1 mouse cellular context compared by ENCODE assay signal in the genomic region with DNA sequence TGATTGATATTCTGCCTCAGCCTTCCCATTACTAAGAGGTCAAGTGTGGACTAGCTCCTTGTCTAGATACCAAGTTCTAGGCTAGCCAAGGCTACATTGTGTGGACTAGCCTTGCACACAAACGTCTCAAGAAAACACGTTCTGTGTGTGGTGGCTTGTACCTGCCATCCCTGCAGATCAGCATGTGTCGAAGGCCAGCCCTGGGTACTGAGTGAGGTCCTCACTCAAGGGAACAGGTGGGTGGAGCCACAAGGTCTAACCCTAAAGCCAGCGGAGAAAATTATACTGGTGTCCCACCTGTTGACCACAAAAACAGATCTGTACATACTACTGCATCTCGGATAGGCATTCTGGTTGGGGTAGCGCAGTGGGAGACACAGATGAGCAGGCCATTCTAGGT.
A peak's percentile ranks its signal among the peaks of the same experiment; 100 is the strongest.
TF ChIP-seq lines count a peak whose summit lies in the region.

No protein-coding gene starts in this region.

TF ChIP-seq in CH12.LX, 34 proteins besides CTCF, POLR2A, EP300 and RAD21:
- TF ChIP-seq JUN (IDR thresholded peaks at IDR 0.05; ENCODE audit: insufficient read depth, low read depth, low read length) (no peak), GABPA (IDR thresholded peaks at IDR 0.05; ENCODE audit: insufficient replicate concordance, low read depth, low read length) (no peak), POLR2AphosphoS2 (IDR thresholded peaks at IDR 0.05; ENCODE audit: low read depth, low read length) (0 out of 2 replicates have a peak, but pooled peaks have one; percentile 18), NELFE (IDR thresholded peaks at IDR 0.05; ENCODE audit: low read depth, low read length) (no peak), NRF1 (IDR thresholded peaks at IDR 0.05; ENCODE audit: low read depth, low read length) (no peak), MEF2A (IDR thresholded peaks at IDR 0.05; ENCODE audit: borderline replicate concordance, low read depth, low read length) (no peak), ZNF384 (IDR thresholded peaks at IDR 0.05; ENCODE audit: low read depth, low read length) (no peak)
